Mouse (Mus musculus) brown adipose tissue, adult 24 weeks (tissue): ENCODE measurements around the gene Zc3h18. TPM values are rescaled to one million over a fixed set of nuclear protein-coding genes. Genes with fewer than 3 reads are reported as not detected.

Experiments
- H3K27ac ChIP-seq: fragments of 200-500 bp; replicated peaks from 2 replicates; pipeline ENCODE4 v1.5.1; 2012; ENCODE audit warnings: low read depth, mild to moderate bottlenecking, low read length
- H3K4me1 ChIP-seq: fragments of 200-500 bp; 2 replicates; pipeline ENCODE4 v1.6.1; 2012; ENCODE audit warnings: low read length, mixed read lengths; ENCODE audit not compliant: control insufficient read depth, insufficient read depth, insufficient read length
- H3K4me3 ChIP-seq: fragments of 200-500 bp; 2 replicates; pipeline ENCODE4 v1.5.1; 2012; ENCODE audit warnings: low read depth, mild to moderate bottlenecking, low read length, moderate library complexity; ENCODE audit not compliant: insufficient read depth
- polyA plus RNA-seq: library from polyadenylated mRNA; stranded (reverse); fragments of >200 nt; gene quantifications from 2 replicates; pipeline ENCODE4 v1.2.4, GENCODE M21; 2012; ENCODE audit not compliant: missing spikeins, insufficient read depth, insufficient read length

Gene Zc3h18
- polyA plus RNA-seq, 1 experiment = 14.5 TPM

GRCm38 (mm10) chr8:122432443-122433268 is 56.2 kb downstream of the Zc3h18 start, which contains the start of gene Cyba:
Gene Cyba, minus strand, starts transcription at chr8:122432930.
- H3K4me3 ChIP-seq = peak within 1 kb of the TSS; percentile 78
- H3K4me1 ChIP-seq = peaks cover 7% of the 10 kb centered on the region
- peak within 1 kb of the TSS; percentile 74 for H3K27ac ChIP-seq

GRCm38 (mm10) chr8:122433269-122433905 is 57.0 kb downstream of the Zc3h18 start:
- Histone ChIP-seq H3K4me3 (peak overlapping the region; percentile 78), H3K4me1 (peaks cover 7% of the 10 kb centered on the region), H3K27ac (peak overlapping the region; percentile 74)

GRCm38 (mm10) chr8:122435375-122435774 is 59.0 kb downstream of the Zc3h18 start:
- Histone ChIP-seq H3K4me1 (peaks cover 7% of the 10 kb centered on the region), H3K4me3 (no peak overlapping the region), H3K27ac (no peak overlapping the region)

- peaks cover 6% of the 10 kb centered on the region for H3K4me1 ChIP-seq
- H3K4me3 ChIP-seq = no peak overlapping the region
- no peak overlapping the region for H3K27ac ChIP-seq
Observed at GRCm38 (mm10) chr8:122436146-122436545, 59.7 kb downstream of the Zc3h18 start.

GRCm38 (mm10) chr8:122436586-122437125 is 60.2 kb downstream of the Zc3h18 start:
- Histone ChIP-seq H3K27ac (no peak overlapping the region), H3K4me1 (peaks cover 4% of the 10 kb centered on the region; the same call in 1 of the 2 replicates), H3K4me3 (no peak overlapping the region)

GRCm38 (mm10) chr8:122437708-122438331 is 61.4 kb downstream of the Zc3h18 start:
- no peak overlapping the region for H3K4me3 ChIP-seq
- H3K27ac ChIP-seq = no peak overlapping the region
- H3K4me1 ChIP-seq = peaks cover 4% of the 10 kb centered on the region; the same call in 1 of the 2 replicates

GRCm38 (mm10) chr8:122439336-122439735 is 62.9 kb downstream of the Zc3h18 start:
- Histone ChIP-seq H3K4me3 (no peak overlapping the region), H3K27ac (no peak overlapping the region)

GRCm38 (mm10) chr8:122441326-122441725 is 64.9 kb downstream of the Zc3h18 start:
- Histone ChIP-seq H3K27ac (no peak overlapping the region), H3K4me3 (no peak overlapping the region), H3K4me1 (no peaks in the 10 kb centered on the region; the same call in 1 of the 2 replicates)

More at GRCm38 (mm10) chr8:122439336-122439735, 62.9 kb downstream of the Zc3h18 start:
- no peaks in the 10 kb centered on the region; the same call in 1 of the 2 replicates for H3K4me1 ChIP-seq

GRCm38 (mm10) chr8:122442356-122442755 is 65.9 kb downstream of the Zc3h18 start:
- H3K4me1 ChIP-seq = no peaks in the 10 kb centered on the region; the same call in 1 of the 2 replicates
- peak overlapping the region; percentile 69 for H3K4me3 ChIP-seq
- H3K27ac ChIP-seq = no peak overlapping the region

- Histone ChIP-seq H3K4me3 (peak overlapping the region; percentile 69), H3K27ac (no peak overlapping the region), H3K4me1 (no peaks in the 10 kb centered on the region; the same call in 1 of the 2 replicates)
Observed at GRCm38 (mm10) chr8:122442781-122443180, 66.4 kb downstream of the Zc3h18 start.

- H3K4me1 ChIP-seq = no peaks in the 10 kb centered on the region; the same call in 1 of the 2 replicates
- peak within 1 kb of the TSS; percentile 69 for H3K4me3 ChIP-seq
- peak within 1 kb of the TSS; percentile 67 for H3K27ac ChIP-seq
Observed at GRCm38 (mm10) chr8:122443262-122444006, 67.0 kb downstream of the Zc3h18 start, which contains the start of gene Mvd. Gene Mvd, minus strand, starts transcription at chr8:122443422.

GRCm38 (mm10) chr8:122444058-122444748 is 67.8 kb downstream of the Zc3h18 start:
- Histone ChIP-seq H3K4me3 (peak overlapping the region; percentile 66), H3K4me1 (no peaks in the 10 kb centered on the region; the same call in 1 of the 2 replicates)

GRCm38 (mm10) chr8:122445203-122445602 is 68.8 kb downstream of the Zc3h18 start:
- no peaks in the 10 kb centered on the region; the same call in 1 of the 2 replicates for H3K4me1 ChIP-seq
- H3K4me3 ChIP-seq = no peak overlapping the region
- H3K27ac ChIP-seq = no peak overlapping the region

More at GRCm38 (mm10) chr8:122444058-122444748, 67.8 kb downstream of the Zc3h18 start:
- peak overlapping the region; percentile 67 for H3K27ac ChIP-seq
